Mouse (Mus musculus) lung, postnatal 0 days (tissue): ENCODE measurements around the gene Gm20896. TPM values are rescaled to one million over a fixed set of nuclear protein-coding genes. Genes with fewer than 3 reads are reported as not detected.
"Not testable (repeated sequence)": the region's sequence is repeated elsewhere in the genome, so short reads cannot be mapped to it uniquely, and the experiment has no call there.

ENCODE experiments used
- ATAC-seq: fragments of 200-750 bp; cut with Nextera tagmentation; 2 replicates; pipeline ENCODE4 v1.8.0; 2017; ENCODE audit warnings: moderate library complexity
- DNase-seq: peaks from one replicate; pipeline ENCODE4 v3.0.0-alpha.2; 2016; ENCODE audit warnings: low spot score
- H3K27ac ChIP-seq: fragments of 300-500 bp; sonication (generic); 2 replicates; pipeline ENCODE4 v1.5.1; 2014; ENCODE audit warnings: antibody characterized with exemption, mild to moderate bottlenecking, low read length, mixed read lengths
- H3K27me3 ChIP-seq: fragments of 300-500 bp; sonication (generic); replicated peaks from 2 replicates; pipeline ENCODE4 v1.6.1; 2014; ENCODE audit warnings: low read length, mixed read lengths; ENCODE audit not compliant: insufficient read depth
- H3K36me3 ChIP-seq: fragments of 300-500 bp; sonication (generic); 2 replicates; pipeline ENCODE4 v1.6.1; 2014; ENCODE audit warnings: low read length, mixed read lengths; ENCODE audit not compliant: insufficient read depth
- H3K4me1 ChIP-seq: fragments of 300-500 bp; sonication (generic); 2 replicates; pipeline ENCODE4 v1.6.1; 2014; ENCODE audit warnings: antibody characterized with exemption, low read depth, low read length, mixed read lengths; ENCODE audit not compliant: insufficient read depth
- H3K4me2 ChIP-seq: fragments of 300-500 bp; sonication (generic); replicated peaks from 2 replicates; pipeline ENCODE4 v1.6.1; 2014; ENCODE audit warnings: low read depth, mild to moderate bottlenecking, low read length, moderate library complexity, mixed read lengths
- H3K4me3 ChIP-seq: fragments of 300-500 bp; sonication (generic); 2 replicates; pipeline ENCODE4 v1.5.1; 2014; ENCODE audit warnings: low read depth, low read length
- H3K9ac ChIP-seq: fragments of 300-500 bp; sonication (generic); replicated peaks from 2 replicates; pipeline ENCODE4 v1.6.1; 2014; ENCODE audit warnings: low read depth, mild to moderate bottlenecking
- H3K9me3 ChIP-seq: fragments of 300-500 bp; sonication (generic); 2 replicates; pipeline ENCODE4 v1.6.1; 2016; ENCODE audit warnings: low read length, mixed read lengths
- WGBS: fragments of 180-500 bp; shearing (Covaris S2); extraction: QIAGEN DNeasy Blood & Tissue Kit; methylation state at CpG from one replicate; pipeline ENCODE4 v1.1.7; 2014; 5-methylcytosine and 5-hydroxymethylcytosine counted together
- polyA plus RNA-seq: library from polyadenylated mRNA; unstranded; fragments of >200 nt; fragmentation: Nextera tagmentation; extraction: Ambion mirVana; gene quantifications from 2 replicates; pipeline ENCODE4 v1.2.1, GENCODE M21; 2015

Gene Gm20896
- polyA plus RNA-seq: not detected in 2 replicates

- not testable (repeated sequence) for H3K4me2 ChIP-seq, H3K9me3 ChIP-seq, H3K4me3 ChIP-seq, H3K36me3 ChIP-seq, H3K27me3 ChIP-seq, ATAC-seq, H3K9ac ChIP-seq, H3K4me1 ChIP-seq, DNase-seq, H3K27ac ChIP-seq
- WGBS: 88% methylated on average over 1 of the region's 6 CpGs
These were observed at the start of gene Gm20896 for GRCm38 (mm10) chrY:35921426-35921825. TSS of gene Gm20896 (minus strand) at chrY:35921526.
